Mouse (Mus musculus) urinary bladder, adult 2 months (tissue): Measurements from ENCODE around the gene Gm20388. TPM values are rescaled to one million over a fixed set of nuclear protein-coding genes. Genes with fewer than 3 reads are reported as not detected.

Experiments used
- DNase-seq: peaks from one replicate; pipeline ENCODE4 v3.0.0; 2022; ENCODE audit warnings: low spot score
- polyA plus RNA-seq: library from polyadenylated mRNA; depleted of rRNA; stranded (reverse); fragments of >200 nt; gene quantifications from 2 replicates; pipeline ENCODE4 v1.2.3, GENCODE M21; 2012

Gm20388 gene
- polyA plus RNA-seq, 1 experiment, result 50.2 TPM

GRCm38 (mm10) chr8:123845114-123845513 lies 3934.5 kb downstream of the Gm20388 start:
- DNase-seq, result no peak

DNA sequence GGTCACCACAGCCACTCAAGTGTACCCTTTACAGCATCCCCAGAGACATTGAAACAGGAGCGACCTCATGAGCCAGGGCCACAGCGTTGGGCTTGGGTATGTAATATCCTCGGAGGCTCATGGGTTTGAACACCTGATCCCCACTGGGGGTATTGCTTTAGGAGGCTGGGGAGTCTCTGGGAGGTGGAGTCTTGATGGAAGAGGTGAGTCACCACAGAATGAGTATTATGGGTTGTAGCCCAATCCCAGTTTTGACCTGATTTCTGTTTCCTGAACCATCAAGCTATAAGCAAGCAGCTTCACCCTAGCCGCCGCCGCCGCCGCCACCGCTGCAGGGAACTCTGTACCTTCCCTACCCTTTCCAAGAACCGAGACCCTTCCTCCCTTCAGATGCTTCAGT lies 3935.3 kb downstream of the Gm20388 start:
- DNase-seq, result no peak

GRCm38 (mm10) chr8:123846509-123846908 lies 3935.9 kb downstream of the Gm20388 start:
- DNase-seq, result no peak

DNA sequence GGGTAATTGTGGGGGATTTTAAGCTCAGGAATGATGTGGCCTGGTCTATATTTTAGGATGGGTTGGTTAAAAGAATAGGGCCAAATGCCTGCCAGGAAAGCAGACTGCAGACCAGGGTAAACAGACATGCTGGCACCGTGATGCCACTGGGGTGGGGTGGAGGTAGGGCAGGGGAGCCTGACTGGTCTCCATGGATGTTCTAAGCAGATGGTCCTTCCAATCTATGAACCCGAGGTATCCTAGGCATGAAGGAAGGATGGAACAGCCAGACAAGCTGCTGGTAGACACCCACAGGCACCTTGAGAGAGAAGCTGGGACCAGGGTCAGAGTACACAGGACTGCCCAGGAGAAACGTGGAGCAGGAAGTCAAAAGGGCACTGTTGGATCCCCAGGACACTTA lies 3936.9 kb downstream of the Gm20388 start:
- DNase-seq, result no peak

- no peak for DNase-seq
These were observed 3938.7 kb downstream of the Gm20388 start for GRCm38 (mm10) chr8:123849352-123849751.

DNA sequence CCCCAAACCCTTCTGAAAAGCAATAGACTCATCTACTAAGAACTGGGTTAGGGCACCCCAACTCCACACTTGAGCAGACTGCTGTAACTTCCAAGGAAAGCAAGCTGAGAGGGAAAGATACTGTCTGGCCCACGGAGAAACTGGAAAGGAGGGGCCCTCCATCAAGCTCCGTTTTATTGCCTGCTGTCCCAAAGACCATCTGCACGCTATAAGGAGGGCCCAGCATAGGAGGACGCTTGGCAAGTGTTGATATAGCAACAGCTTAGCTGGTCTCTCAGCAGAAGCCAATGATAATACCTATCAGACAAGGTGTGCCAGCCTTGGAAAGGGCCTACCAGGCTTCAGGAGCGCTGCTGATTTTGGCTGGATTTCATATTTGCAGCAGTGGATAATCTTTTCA lies 3940.9 kb downstream of the Gm20388 start:
- no peak for DNase-seq

DNA sequence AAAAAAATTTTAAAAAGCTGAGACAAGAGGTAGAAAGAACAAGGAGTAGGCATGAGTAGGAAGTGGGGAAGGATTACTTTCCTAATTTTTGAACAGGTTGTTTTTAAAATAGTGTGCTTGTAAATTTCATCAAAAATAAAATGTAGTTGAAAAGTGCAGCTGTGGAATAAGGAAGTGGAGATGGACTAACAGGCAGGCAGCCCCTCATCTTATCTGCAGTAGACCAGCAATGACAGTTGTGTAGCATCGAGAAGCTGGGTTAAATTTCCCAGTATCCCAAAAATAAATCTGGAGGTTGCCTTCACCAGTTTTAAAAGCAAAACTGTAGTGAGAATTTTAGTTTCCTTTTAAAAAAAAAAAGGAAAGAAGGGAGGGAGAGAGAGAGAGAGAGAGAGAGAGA lies 3943.6 kb downstream of the Gm20388 start:
- no peak for DNase-seq

DNA sequence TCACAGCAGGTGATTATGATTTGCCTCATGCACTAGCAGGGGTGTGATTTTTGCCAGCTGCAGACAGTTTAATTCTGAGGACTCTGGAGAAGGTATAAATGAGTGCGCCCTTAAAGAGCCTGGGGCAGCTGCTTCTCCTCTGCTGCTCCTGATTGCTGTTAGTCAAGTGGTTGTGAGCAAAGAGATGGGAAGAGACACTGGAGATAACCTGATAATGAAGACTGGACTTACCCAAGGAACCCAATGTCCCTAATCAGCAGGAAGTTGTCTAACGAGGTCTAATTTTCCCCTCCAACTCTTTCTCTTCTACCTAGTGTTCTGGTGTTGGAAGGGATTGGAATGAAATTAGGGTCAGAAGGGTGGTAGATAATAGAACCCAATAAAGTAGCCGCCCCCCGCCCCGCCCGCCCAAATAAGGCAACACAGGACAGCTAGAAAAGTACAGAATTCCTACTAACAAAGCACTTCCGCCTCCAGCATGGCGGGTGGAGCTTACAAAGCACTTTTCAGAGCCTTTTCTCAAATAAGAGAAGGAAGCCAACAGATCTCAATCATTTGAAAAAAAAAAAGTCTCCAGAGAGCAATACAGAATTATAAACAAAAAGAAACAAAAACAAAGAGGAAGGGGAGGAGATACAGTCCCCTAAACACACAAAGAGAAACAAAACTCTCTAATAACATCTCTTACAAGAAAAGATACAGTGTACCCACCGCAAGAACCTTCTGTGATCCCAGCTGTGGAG lies 3944.3 kb downstream of the Gm20388 start:
- no peak for DNase-seq

DNA sequence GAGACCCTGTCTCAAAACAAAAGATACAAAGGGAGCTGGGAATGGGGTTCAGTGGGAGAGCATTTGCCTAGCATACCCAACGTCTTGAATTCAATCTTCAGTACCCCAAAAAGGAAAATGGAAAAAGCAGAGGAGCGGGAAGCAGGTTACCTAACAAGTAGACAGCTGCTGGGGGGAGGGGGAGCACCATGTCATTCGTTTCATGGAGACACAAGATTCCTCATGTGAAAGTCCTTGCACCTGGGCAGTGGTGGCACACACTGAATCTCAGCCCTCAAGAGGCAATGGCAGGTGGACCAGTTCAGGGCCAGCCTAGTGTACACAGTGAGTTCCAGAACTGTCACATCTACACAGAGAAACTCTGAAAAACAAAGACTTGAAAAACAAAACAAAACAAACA lies 3946.7 kb downstream of the Gm20388 start:
- no peak for DNase-seq

DNA sequence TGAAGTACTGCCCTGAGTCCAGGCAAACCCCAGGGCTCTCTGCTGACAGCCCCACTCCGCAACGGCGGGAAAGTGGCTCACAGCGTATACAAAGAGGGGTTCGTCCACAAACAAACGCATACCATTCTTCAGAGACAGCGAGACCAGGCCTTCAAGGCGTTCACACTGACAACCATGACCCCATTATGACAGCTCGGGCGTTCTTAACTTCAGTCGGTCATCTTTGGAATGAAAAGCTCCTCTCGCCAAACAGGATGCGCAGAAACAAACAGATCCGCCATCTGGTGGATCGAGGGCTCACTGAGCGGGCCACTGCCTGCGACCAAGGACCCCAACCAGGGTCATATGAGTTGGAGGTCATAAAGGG lies 3947.9 kb downstream of the Gm20388 start:
- DNase-seq, result no peak

GRCm38 (mm10) chr8:123858941-123859647 lies 3948.5 kb downstream of the Gm20388 start:
- peak; percentile 78 for DNase-seq

GRCm38 (mm10) chr8:123859648-123860259 lies 3949.1 kb downstream of the Gm20388 start, which contains the start of gene Ccsap:
Gene Ccsap (minus strand): TSS chr8:123860209.
- DNase-seq, result peak; percentile 41

GRCm38 (mm10) chr8:123860386-123860785 lies 3949.7 kb downstream of the Gm20388 start:
- DNase-seq, result no peak

GRCm38 (mm10) chr8:123865786-123866185 lies 3955.1 kb downstream of the Gm20388 start:
- no peak for DNase-seq

- DNase-seq, result no peak
These were observed 3956.3 kb downstream of the Gm20388 start for GRCm38 (mm10) chr8:123866971-123867370.

- no peak for DNase-seq
These were observed 3961.4 kb downstream of the Gm20388 start for GRCm38 (mm10) chr8:123872048-123872447.

- no peak for DNase-seq
These were observed 3962.7 kb downstream of the Gm20388 start for GRCm38 (mm10) chr8:123873364-123873763.

DNA sequence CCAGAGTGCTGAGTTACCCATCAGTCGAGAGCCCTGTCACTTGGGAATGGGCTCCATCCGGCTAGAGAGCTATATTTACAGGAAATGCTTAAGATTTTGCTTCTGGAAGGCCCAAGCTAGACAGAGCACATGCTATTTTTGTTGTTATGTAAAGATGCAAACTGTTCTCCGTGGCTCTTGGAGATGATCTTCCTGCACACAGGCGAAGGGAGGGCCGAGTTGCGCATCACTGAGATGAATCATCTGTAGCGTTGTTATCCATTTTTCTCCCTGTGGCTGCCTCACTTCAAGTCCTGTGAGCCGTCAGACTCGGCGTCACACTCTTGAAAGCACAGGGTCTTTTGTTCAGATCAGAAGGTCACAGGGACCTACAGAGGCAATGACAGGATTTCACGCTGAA lies 3963.7 kb downstream of the Gm20388 start:
- no peak for DNase-seq

DNA sequence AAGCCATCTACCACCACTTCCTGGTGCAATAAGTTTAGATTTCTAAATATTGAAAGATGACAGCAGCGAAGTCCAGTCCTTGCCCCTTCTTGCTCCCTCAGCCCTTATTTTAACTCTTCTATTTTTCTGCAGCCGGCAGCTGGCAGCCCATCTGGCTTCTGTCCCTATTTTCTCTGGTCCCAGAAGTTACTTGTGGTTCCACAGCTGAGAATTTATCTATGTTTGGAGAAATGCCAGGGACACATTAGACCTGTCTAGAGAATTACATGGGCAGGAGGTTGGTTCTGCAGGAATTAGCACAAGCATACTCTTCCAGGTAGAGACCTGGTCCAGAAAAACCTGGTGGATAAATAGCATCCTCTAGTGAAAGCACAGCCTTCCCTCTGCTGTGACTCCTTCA lies 3967.2 kb downstream of the Gm20388 start:
- DNase-seq, result no peak

- DNase-seq, result no peak
These were observed 3969.6 kb downstream of the Gm20388 start for GRCm38 (mm10) chr8:123880271-123880670.

DNA sequence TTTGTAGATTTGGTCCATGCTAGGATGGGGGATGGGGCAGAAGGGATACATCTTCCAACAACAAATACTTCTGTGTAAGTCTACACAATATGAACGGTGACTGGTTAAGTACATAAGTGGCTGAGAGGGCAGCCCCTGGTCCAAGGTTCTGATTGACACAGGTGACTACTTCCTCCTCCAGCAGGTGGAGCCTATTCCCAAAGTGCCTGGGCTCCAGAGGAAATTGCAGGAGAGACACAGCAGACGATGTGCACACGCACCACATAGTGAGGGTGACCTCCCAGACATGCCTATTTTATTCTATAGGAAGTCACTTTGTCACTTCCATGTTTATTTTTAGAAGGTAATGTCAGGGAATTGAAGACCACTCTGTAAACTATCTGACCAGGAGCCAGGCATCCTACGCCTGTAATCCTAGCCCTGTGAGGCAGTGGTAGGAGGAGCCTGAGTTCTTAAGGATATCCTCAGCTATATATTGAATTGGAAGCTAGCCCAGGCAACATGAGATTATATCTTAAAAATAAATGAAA lies 3970.2 kb downstream of the Gm20388 start:
- no peak for DNase-seq

DNA sequence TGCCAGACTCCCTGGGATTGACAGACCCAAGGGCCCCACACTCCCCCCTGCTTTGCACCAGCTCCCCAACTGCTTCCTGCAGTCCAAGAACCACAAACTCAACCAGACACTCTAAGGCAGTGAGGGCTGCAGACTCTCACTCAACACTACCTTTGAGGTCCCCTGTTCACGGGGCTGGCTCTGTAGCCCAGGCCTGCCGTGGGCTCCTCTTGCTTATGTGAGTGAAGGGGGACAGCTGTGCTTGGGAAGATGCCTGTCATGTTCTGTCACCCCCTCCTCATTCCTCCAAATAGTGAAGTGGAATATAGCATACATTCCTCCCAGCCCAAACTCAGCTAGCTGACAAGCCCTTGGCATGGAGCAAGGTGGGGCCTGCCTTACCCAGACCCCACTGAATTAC lies 3971.8 kb downstream of the Gm20388 start:
- DNase-seq, result no peak

GRCm38 (mm10) chr8:123883094-123883493 lies 3972.5 kb downstream of the Gm20388 start:
- DNase-seq, result no peak
